Mouse (Mus musculus) mesoderm, embryonic 11.5 days (tissue): ENCODE data around the gene Fam166b.

ENCODE experiments used
- DNase-seq: peaks from one replicate; pipeline ENCODE4 v3.0.0-alpha.2; 2012; ENCODE audit warnings: low read depth, low spot score

The Fam166b gene

DNA sequence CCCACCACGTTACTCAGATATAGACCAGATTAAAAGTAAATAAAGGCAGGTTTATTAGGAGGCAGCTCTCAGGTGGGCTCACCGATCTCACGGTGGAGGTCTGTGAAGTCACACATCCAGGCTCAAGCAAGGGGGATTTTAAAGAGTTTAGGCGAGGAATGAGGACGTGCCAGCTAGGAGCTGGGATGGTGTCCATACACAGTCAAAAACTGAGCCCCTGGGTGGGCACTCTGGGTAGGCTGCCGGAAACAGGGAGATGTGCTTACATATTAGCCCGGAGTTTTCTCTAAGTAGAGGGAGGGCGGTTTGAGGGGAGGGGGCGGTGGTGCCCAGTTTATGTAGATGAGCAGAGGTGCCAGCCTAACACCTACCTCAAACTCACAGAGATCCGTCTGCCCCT lies 48.0 kb downstream of the Fam166b start:
- DNase-seq, result no peak

DNA sequence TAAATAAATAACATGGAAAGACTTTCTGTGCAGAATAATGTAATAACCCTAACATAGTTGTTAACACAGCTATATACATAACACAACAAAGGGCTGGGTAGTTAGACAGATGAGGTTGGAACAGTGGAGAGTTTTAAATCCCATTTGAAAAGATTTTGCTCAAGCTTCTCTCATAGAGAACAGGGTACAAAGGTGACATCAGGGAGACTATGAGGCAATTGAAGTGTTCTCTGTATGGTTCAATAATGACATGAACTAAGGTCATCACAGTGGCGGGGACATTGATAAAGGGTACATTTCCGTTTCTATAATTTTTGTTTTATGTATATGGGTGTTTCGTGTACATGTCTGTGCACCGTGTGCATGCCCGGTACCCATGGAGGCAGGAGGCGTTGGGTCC lies 49.3 kb downstream of the Fam166b start:
- no peak for DNase-seq
